Mouse (Mus musculus) neural tube, embryonic 15.5 days (tissue): ENCODE data around the gene Hsp90ab1. TPM values are rescaled to one million over a fixed set of nuclear protein-coding genes. Genes with fewer than 3 reads are reported as not detected.

Experiments used
- ATAC-seq: fragments of 200-750 bp; cut with Nextera tagmentation; 2 replicates; pipeline ENCODE4 v1.8.0; 2017; ENCODE audit warnings: mild to moderate bottlenecking, moderate TSS enrichment, moderate library complexity; ENCODE audit not compliant: low FRiP score
- H3K27ac ChIP-seq: fragments of 300-500 bp; sonication (generic); replicated peaks from 2 replicates; pipeline ENCODE4 v1.5.1; 2015; ENCODE audit warnings: mild to moderate bottlenecking, inconsistent platforms
- H3K27me3 ChIP-seq: fragments of 300-500 bp; sonication (generic); replicated peaks from 2 replicates; pipeline ENCODE4 v1.6.1; 2015; ENCODE audit warnings: inconsistent platforms
- H3K36me3 ChIP-seq: fragments of 300-500 bp; sonication (generic); 2 replicates; pipeline ENCODE4 v1.6.1; 2015; ENCODE audit warnings: inconsistent platforms
- H3K4me1 ChIP-seq: fragments of 300-500 bp; sonication (generic); 2 replicates; pipeline ENCODE4 v1.6.1; 2015; ENCODE audit warnings: inconsistent platforms
- H3K4me2 ChIP-seq: fragments of 300-500 bp; sonication (generic); 2 replicates; pipeline ENCODE4 v1.6.1; 2015; ENCODE audit warnings: inconsistent platforms, mild to moderate bottlenecking, moderate library complexity
- H3K4me3 ChIP-seq: fragments of 300-500 bp; sonication (generic); replicated peaks from 2 replicates; pipeline ENCODE4 v1.5.1; 2015; ENCODE audit warnings: mild to moderate bottlenecking, inconsistent platforms
- H3K9ac ChIP-seq: fragments of 300-500 bp; sonication (generic); replicated peaks from 2 replicates; pipeline ENCODE4 v1.6.1; 2015; ENCODE audit warnings: mild to moderate bottlenecking, inconsistent platforms
- H3K9me3 ChIP-seq: fragments of 300-500 bp; sonication (generic); replicated peaks from 2 replicates; pipeline ENCODE4 v1.6.1; 2016; ENCODE audit warnings: inconsistent platforms
- WGBS: fragments of 180-500 bp; shearing (Covaris S2); methylation state at CpG from one replicate; pipeline ENCODE4 v1.1.7; 2015; ENCODE audit warnings: mixed read lengths; 5-methylcytosine and 5-hydroxymethylcytosine counted together
- polyA plus RNA-seq: library from polyadenylated mRNA; unstranded; fragments of >200 nt; fragmentation: Nextera tagmentation; extraction: Ambion mirVana; gene quantifications from 2 replicates; pipeline ENCODE4 v1.2.1, GENCODE M21; 2015

Gene Hsp90ab1
- polyA plus RNA-seq: 1,466 and 1,575 TPM in 2 replicates

DNA sequence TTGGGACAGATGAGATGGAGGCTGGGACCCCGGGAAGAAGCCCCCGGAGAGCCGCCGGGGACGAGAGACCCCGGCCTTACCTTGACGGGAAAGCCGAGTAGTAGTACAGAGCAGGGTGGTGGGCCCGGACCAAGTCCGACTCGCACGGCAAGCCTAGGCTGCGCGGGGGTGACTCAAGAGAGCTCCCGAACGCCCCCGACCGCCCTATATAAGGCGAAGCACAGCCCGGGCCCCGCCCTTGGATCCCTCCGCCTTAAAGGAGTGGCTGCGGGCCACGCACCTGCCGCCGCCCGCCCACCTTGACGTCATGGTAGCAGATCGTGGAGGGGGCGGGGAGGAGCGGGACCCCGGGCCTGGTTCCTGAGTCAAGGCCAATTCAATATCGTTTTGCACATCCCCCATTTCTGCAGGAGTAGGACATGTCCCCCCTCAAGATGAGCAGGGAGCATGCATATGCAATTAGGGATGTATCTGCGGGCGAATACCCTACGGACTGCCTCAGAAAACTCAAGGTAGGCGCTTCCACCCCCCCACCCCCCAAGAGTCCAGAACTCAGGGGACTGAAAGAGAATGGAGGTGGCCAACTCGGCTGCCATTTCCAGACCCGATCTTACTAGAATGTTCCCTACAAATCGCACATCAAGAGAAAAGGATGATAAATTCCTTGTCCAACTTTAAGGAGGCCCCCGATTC lies at the start of gene Hsp90ab1:
Gene Hsp90ab1, minus strand, starts transcription at position 185 of the 693 bp plus-strand sequence.
- H3K36me3 ChIP-seq: peaks cover 35% of the 10 kb centered on the region
- H3K9me3 ChIP-seq: no peaks in the 10 kb centered on the region
- no peaks in the 10 kb centered on the region for H3K27me3 ChIP-seq
- peak; percentile 89 for ATAC-seq
- H3K27ac ChIP-seq: peak within 1 kb of the TSS; percentile 100
- H3K4me1 ChIP-seq: peaks cover 53% of the 10 kb centered on the region
- peak within 1 kb of the TSS; percentile 76 for H3K4me2 ChIP-seq
- peak within 1 kb of the TSS; percentile 99 for H3K4me3 ChIP-seq
- under 1% methylated on average over 41 of the region's 41 CpGs for WGBS
- H3K9ac ChIP-seq: peak within 1 kb of the TSS; percentile 100

DNA sequence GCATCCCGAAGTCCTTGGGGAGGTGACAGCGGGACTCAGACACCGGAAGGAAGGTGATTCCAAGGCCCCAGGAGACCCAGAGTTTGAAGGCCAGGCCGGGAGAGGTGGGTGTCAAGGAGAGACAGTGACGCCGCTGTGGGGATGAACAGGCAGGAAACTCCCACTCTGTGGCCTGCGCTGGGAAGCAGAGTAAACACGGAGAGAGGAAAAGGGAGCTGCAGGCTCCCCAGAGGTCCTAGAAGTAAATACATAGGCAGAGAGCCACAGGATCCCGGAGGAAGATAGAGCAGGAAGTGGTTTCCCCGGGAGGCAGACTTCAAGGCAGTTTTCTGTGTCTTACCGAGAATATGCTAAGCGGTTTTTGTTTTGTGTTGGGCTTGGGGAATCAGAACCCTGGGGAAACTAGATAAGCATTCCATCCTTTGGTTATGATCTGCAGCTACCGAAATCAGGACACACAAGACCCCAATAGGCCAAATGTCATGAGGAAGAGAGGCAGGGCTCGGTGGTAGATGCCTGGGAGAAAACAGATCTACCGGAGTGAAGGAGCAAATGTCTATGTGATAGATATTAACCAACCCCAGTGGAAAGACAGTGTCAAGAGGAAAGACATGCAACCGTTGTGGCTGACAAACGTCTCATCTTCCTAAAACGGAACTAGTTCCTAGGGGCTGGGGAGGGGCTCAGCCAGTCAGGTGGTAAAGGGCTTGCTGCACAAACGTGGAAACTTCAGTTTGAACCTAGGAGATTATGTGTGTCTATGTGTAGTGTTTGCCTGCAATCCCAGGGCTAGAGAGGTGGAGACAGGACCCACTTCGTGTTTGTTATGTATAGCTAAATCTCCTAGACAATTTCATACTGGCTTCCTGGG lies 46.5 kb upstream of the Hsp90ab1 start:
- H3K27me3 ChIP-seq: no peaks in the 10 kb centered on the region
- H3K9ac ChIP-seq: no peak overlapping the region
- peaks cover 8% of the 10 kb centered on the region; the same call in 1 of the 2 replicates for H3K4me1 ChIP-seq
- H3K4me3 ChIP-seq: no peak overlapping the region
- H3K9me3 ChIP-seq: no peaks in the 10 kb centered on the region
- H3K36me3 ChIP-seq: no peaks in the 10 kb centered on the region
- H3K4me2 ChIP-seq: peak overlapping the region; percentile 37
- WGBS: 31% methylated on average over 20 of the region's 20 CpGs
- ATAC-seq: no peak
- H3K27ac ChIP-seq: peak overlapping the region; percentile 64

- Histone ChIP-seq H3K4me3 (no peak overlapping the region), H3K4me1 (peaks cover 8% of the 10 kb centered on the region; the same call in 1 of the 2 replicates), H3K36me3 (no peaks in the 10 kb centered on the region), H3K27ac (peak overlapping the region; percentile 64), H3K27me3 (no peaks in the 10 kb centered on the region), H3K9me3 (no peaks in the 10 kb centered on the region), H3K4me2 (peak overlapping the region; percentile 37), H3K9ac (no peak overlapping the region)
- ATAC-seq: no peak
- WGBS: 12% methylated on average over 8 of the region's 8 CpGs
These were observed 45.9 kb upstream of the Hsp90ab1 start for GRCm38 (mm10) chr17:45618941-45619385.

DNA sequence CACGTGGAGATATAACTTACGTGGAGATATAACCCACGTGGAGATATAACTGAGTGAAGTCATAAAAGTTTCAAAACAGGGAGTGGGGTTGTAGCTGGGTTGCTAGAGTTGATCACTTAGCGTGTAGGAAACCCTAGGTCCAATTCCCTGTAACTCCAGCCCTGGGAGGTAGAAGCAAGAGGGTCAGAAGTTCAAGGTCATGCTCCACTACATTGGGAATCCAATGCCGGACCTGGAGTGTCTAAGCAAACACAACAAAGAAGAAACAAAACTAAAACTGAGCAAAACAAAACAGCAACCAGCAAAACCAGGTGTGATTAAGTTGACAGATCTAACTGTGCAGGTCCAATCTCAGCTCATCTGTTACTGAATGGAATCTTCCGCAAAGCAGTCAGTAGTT lies 44.6 kb upstream of the Hsp90ab1 start:
- no peak for ATAC-seq
- no peaks in the 10 kb centered on the region for H3K27me3 ChIP-seq
- no peaks in the 10 kb centered on the region for H3K36me3 ChIP-seq
- no peak overlapping the region for H3K9ac ChIP-seq
- H3K4me2 ChIP-seq: no peak overlapping the region
- no peak overlapping the region for H3K4me3 ChIP-seq
- WGBS: 92% methylated on average over 6 of the region's 6 CpGs
- no peak overlapping the region for H3K27ac ChIP-seq
- H3K4me1 ChIP-seq: peaks cover 8% of the 10 kb centered on the region; the same call in 1 of the 2 replicates
- no peaks in the 10 kb centered on the region for H3K9me3 ChIP-seq

GRCm38 (mm10) chr17:45616679-45617078 lies 43.6 kb upstream of the Hsp90ab1 start:
- Histone ChIP-seq H3K27ac (no peak overlapping the region), H3K4me1 (peaks cover 8% of the 10 kb centered on the region; the same call in 1 of the 2 replicates), H3K4me3 (no peak overlapping the region), H3K9ac (no peak overlapping the region), H3K4me2 (no peak overlapping the region), H3K27me3 (no peaks in the 10 kb centered on the region), H3K36me3 (no peaks in the 10 kb centered on the region), H3K9me3 (no peaks in the 10 kb centered on the region)
- 87% methylated on average over 3 of the region's 3 CpGs for WGBS
- ATAC-seq: no peak

DNA sequence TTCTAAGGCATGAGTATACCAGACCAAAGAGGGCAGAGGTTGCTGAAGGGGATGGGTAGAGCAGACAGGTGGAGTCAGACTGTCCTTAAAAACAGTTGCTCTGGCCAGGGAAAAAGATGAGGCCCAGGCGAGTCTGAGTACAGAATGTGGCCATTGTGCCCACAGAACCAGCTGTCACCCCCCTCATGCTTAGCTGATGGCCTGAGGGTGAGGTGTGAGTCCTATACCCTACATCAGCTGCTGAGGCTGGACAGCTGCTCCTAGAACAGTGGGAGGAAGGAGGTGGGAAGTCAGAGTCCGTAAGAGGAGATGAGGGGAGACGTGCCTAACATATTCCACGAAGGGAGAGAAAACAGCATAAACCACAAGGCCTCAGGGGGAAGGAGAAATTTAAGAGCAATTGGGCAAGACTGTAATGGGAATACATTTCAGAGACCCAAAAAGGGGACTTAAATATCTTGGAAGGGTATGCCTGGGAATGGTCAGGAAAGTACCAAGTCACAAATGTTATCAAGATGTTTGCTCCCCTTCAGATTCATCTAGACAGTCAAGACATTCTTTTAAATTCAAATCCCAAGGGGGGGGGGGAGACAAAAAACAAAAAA lies 43.1 kb upstream of the Hsp90ab1 start:
- no peaks in the 10 kb centered on the region for H3K9me3 ChIP-seq
- WGBS: 57% methylated on average over 4 of the region's 4 CpGs
- ATAC-seq: no peak

DNA sequence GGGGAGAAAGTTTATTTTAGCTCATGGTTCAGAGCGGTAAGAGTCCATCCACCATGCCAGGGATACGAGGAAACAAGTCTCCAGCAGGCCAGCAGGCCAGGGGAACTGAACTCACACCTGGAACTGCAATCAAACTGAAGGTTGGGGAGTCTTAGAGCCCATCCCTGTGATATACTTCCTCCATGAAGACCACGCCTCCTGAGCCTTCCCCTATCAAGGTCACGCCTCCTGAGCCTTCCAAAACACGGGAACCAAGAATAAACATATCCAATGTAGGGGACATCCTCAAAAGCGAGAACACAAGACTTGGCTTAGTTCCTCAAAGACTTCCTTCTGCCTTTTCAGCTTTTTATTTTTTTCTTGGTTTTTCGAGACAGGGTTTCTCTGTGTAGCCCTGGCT lies 39.9 kb upstream of the Hsp90ab1 start:
- WGBS: 90% methylated on average over 7 of the region's 7 CpGs
- no peak overlapping the region for H3K4me2 ChIP-seq
- H3K9me3 ChIP-seq: no peaks in the 10 kb centered on the region
- no peak overlapping the region for H3K27ac ChIP-seq
- no peaks in the 10 kb centered on the region for H3K4me1 ChIP-seq
- no peak for ATAC-seq
- H3K27me3 ChIP-seq: no peaks in the 10 kb centered on the region
- no peak overlapping the region for H3K4me3 ChIP-seq
- no peaks in the 10 kb centered on the region for H3K36me3 ChIP-seq
- H3K9ac ChIP-seq: no peak overlapping the region

More for the DNA sequence above, 43.1 kb upstream of the Hsp90ab1 start:
- Histone ChIP-seq H3K36me3 (no peaks in the 10 kb centered on the region), H3K27me3 (no peaks in the 10 kb centered on the region), H3K4me3 (no peak overlapping the region), H3K9ac (no peak overlapping the region), H3K4me1 (peaks cover 8% of the 10 kb centered on the region; the same call in 1 of the 2 replicates), H3K4me2 (no peak overlapping the region), H3K27ac (no peak overlapping the region)

- Histone ChIP-seq H3K9me3 (no peaks in the 10 kb centered on the region), H3K9ac (no peak overlapping the region), H3K4me1 (no peaks in the 10 kb centered on the region), H3K36me3 (no peaks in the 10 kb centered on the region), H3K27me3 (no peaks in the 10 kb centered on the region), H3K4me2 (no peak overlapping the region), H3K27ac (no peak overlapping the region), H3K4me3 (no peak overlapping the region)
- ATAC-seq: no peak
- 84% methylated on average over 8 of the region's 8 CpGs for WGBS
These were observed 38.9 kb upstream of the Hsp90ab1 start for GRCm38 (mm10) chr17:45612008-45612407.

DNA sequence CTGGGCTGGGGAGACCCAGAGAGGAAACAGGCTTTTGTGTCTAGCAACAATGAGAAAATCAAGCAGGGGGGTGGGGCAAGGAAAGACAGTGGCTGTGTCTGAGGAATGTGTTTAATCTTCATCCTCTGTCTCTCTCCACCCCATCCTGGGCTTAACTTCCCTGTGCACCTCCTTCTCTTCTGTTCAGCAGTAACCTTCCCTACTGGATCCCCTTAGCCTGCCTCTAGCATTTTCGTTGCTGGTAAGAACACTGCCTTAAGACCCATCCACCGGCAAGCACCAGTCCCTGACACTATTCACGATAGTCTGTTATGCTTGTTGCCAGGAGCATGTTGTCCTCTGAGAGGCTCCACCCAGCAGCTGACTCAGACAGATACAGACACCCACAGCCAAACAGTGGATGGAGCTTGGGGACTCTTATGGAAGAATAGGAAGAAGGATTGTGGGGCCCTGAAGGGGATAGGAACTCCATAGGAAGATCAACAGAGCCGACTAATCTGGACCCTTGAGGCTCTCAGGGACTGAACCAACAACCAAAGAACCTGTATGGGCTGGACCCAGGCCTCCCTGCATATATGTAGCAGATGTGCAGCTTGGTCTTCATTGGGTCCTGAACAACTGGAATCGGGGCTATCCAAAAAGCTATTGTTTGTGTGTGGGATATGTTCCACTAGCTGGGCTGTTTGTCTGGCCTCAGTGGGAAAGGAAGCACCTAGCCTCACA lies 37.2 kb upstream of the Hsp90ab1 start:
- no peaks in the 10 kb centered on the region for H3K36me3 ChIP-seq
- H3K27me3 ChIP-seq: no peaks in the 10 kb centered on the region; the same call in 1 of the 2 replicates
- no peak overlapping the region for H3K4me2 ChIP-seq
- 44% methylated on average over 5 of the region's 5 CpGs for WGBS
- no peaks in the 10 kb centered on the region for H3K4me1 ChIP-seq
- no peak overlapping the region for H3K4me3 ChIP-seq
- no peak overlapping the region for H3K9ac ChIP-seq
- H3K9me3 ChIP-seq: no peaks in the 10 kb centered on the region
- no peak for ATAC-seq
- H3K27ac ChIP-seq: no peak overlapping the region

- Histone ChIP-seq H3K4me1 (no peaks in the 10 kb centered on the region), H3K27me3 (no peaks in the 10 kb centered on the region; the same call in 1 of the 2 replicates), H3K4me3 (no peak overlapping the region), H3K36me3 (no peaks in the 10 kb centered on the region), H3K27ac (no peak overlapping the region), H3K9ac (no peak overlapping the region), H3K9me3 (no peaks in the 10 kb centered on the region), H3K4me2 (no peak overlapping the region)
- ATAC-seq: no peak
- 93% methylated on average over 4 of the region's 4 CpGs for WGBS
These were observed 35.3 kb upstream of the Hsp90ab1 start for GRCm38 (mm10) chr17:45608396-45608795.
